Mouse (Mus musculus): Measurements from ENCODE around the gene Nf2.
A peak's percentile ranks its signal among the peaks of the same experiment; 100 is the strongest.
"Not testable (repeated sequence)": the region's sequence is repeated elsewhere in the genome, so short reads cannot be mapped to it uniquely, and the experiment has no call there.

Gene Nf2

GRCm38 (mm10) chr11:4836755-4837154 is 12.6 kb downstream of the Nf2 start:
- DNase-seq, result peak; percentile 45 to 75

- DNase-seq, result no peak
These were observed 13.9 kb downstream of the Nf2 start for GRCm38 (mm10) chr11:4835436-4835835.

DNA sequence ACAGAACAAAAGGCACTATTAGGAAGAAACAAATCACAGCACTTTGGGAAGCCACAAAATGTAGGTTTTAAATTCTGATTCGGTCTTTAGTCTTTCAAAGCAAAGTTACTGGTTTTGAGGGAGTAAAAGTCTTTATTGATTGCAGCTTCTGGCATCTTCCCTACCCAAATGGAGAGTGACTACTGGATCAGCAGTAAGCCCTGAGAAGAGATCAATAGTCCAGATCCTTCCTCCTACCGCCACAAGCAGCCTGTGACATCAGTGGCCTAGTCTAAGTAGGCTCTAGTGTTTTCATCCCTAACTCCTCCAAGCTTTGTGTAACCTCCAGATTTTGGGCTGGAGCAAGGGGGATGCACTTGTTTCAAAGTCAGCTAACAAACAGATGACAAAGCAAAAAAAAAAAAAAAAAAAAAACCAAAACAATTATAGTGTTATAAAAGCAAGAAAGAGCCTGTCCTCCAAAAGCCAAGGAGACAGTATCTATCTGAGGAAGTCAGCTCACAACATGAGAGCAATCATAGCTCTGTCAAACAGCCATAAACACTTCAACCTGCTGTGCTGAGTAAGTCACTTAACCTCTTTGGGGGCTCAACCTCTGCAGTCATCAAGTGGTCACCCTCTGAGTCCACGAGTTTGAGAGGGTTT is 15.9 kb downstream of the Nf2 start:
- DNase-seq, result no peak

GRCm38 (mm10) chr11:4831066-4831465 is 18.3 kb downstream of the Nf2 start:
- no peak for DNase-seq

DNA sequence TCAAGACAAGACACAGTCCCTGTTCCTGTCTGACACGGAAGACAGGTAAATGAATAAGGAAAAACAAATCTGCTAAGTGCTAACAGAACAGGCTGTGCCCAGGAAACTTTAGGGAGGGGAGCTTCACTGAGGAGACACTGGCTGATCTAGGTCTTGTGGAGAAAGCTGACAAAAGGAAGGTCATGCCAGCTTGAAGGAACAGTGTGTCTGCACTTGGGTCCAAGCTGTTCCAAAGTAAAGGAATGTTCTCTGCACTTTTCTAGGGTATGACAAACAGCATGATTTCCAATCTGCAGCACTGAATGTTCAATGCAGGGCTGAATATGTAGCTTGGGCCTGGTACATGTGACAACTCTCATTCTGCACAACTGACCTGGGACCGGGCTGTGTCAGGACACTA is 21.4 kb downstream of the Nf2 start:
- no peak for DNase-seq

- no peak for DNase-seq
These were observed 22.0 kb downstream of the Nf2 start for GRCm38 (mm10) chr11:4827340-4827739.

DNA sequence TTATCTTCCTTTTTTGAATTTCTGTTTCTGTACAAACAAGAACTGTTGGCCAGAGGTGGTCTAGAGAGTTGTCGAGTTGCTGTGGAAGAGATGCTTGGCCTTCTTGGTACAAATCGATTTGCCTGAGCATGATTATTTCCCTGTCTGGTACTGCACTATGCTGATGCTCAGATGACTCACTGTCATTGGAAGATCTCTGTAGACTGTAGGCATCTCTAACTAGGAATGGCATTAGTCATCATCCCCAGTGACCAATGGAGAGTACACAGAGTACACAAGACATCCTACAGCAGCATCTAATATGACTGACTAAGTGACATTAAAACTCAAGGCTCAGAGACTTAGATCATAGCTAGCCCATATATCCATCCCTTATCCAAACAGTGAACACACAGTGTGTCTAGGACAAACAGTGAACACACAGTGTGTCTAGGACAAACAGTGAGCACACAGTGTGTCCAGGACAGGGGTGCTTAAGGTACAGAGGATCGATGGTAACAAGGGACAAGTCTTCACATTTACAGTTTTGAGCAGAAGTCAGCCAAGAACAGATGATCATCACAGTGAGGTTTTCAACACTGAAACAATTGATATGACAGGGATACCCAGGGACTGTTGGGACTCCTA is 23.1 kb downstream of the Nf2 start:
- no peak for DNase-seq

- no peak for DNase-seq
These were observed 25.6 kb downstream of the Nf2 start for GRCm38 (mm10) chr11:4823655-4824312.

- not testable (repeated sequence) for DNase-seq
These were observed 26.9 kb downstream of the Nf2 start for GRCm38 (mm10) chr11:4822446-4822842.

DNA sequence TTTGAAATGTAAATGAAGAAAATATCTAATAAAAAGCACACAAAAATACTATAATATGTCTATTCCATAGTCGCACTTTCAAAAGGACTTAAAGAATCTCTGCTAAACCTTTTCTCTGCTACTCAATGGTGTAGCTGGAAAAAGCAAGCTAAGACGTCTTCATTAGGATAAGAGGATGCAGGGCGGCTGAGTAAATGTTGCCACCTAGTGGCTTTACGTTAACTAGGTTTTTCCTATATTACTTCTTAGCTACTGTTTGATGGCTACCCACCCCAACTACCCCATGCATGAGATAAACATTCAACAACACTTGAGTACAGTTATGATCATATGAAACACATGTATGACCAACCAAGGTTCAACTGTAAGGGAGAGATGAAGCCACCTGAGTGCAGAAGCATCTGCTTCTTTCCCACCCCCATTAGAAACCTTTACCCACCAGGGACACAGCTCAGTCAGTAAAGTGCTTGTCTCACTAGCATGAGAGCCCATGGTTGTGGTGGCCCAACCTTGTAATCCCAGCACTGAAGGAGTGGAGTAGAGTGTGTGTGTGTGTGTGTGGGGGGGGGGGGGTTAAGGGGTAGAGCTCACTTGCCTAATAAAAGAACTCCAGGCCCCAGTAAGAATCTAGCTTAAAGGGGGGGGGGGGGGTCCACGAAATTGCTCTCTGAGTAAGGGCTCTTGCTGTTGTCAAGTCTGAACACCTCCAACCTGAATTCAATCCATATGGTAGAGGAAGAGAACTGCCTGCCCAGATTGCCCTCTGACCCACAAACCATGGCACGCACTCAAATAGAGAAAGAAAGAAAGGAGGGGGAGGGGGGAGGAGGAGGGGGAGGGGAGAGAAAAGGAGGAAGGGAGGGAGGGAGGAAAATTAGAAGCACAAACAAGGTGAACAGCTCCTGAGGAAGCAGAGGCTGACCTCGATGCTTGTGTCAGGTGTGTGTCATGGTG is 27.6 kb downstream of the Nf2 start:
- peak in 1 of 2 experiments; percentile 12 for DNase-seq

GRCm38 (mm10) chr11:4814507-4815450 is 34.6 kb downstream of the Nf2 start:
- DNase-seq, result no peak

DNA sequence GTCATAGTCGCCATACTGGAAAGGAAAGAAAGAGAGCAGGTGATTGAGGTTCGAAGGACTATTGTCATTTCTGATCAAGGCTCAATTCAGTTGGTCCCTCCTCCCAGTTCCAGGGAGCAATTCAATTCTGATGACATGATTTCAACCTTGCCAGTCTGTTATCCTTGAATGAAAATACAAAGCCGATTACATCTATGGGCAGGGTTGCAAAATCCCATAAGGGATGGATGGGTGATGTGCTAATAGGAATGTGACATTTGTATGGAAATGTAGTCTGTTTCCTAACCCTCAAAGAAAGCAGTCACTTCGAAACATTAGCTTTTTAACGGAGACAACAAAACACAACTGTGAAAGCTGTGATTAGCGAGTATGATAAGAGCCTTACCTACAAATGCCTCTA is 41.0 kb downstream of the Nf2 start:
- DNase-seq, result no peak

- DNase-seq, result no peak
These were observed 43.2 kb downstream of the Nf2 start for GRCm38 (mm10) chr11:4806031-4806715.

DNA sequence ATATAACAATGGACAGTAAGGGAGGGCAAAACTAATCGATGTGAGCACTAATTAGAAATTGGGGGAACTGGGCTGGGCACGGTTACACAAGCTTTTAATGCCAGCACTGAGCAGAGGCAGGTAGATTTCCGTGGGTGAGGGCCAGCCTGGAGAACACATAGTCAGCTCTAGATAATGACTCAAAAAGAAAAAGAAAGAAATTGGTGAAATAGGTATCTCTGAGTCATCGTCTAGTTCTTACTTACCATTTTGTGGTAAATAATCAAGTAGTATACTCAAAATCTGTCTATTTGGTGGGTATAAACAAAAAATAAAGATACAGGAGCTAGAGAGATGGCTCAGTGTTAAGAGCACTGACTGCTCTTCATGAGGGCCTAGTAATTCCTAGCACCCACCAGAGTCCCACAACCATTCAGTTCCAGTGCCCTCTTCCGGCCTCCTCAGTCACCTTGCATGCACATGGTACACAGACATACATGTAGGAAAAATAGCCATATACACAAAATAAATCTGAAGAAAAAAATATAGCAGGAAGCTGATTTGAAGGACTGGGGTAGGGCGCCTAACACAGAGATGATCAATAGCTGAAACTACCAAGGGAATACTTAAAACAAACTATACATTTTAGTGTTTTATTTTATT is 44.3 kb downstream of the Nf2 start:
- no peak for DNase-seq

DNA sequence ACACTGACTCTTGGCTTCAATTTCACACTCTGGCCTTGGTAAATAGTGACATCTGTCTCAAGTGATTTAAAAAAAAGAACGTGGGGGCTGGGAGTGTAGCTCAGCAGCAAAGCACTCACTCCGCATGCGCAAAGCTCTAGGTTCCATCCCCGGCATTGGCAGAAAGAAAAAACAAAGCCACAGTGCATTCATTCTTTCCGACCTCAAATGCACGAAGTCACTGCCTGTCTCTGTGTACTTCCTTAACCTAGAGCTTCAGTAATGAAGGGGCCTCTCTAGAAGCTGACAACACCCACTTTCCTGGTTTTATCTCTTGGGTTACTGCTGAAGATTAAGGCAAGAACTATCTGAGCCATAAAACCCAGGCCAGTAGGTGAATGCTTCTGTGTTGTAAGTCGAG is 45.4 kb downstream of the Nf2 start:
- no peak for DNase-seq

DNA sequence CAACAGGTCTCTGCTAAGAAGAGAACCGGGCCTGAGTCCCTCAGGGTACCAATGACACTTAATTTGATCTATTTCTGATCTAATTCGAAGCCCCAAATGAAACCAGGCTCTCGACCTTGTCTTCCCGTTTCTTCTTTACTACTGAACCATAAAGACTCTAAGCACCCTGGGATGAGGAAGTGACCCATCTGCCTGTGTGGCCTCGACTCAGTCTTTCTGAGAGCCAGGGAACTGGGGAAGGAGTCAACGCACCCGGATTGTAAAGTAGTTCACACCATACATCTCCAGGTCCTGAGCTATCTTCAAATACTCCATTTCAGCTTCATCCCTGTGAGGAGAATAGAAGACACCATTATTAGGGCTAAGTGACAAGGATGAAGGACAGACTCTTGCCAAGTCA is 45.9 kb downstream of the Nf2 start:
- DNase-seq, result no peak

DNA sequence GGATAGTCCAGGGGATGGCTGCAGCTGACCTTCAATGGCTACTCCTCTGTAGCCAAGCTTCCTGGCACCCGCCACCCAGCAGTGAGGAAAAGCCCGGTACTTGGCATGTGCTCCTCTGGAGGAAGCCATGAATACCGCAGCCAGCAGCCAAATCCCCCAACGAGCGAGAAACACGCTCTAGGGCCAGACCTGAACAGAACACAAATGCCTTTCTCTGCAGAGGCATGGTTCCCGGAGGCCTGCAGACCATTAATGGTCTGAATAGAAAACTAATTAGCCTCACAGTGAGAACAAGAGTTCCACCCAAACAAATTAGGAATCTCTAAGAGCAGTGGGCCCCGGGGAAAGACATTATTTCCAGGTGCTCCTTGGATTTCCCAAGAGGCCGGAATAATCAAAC is 46.3 kb downstream of the Nf2 start:
- DNase-seq, result peak; percentile 23 to 34

DNA sequence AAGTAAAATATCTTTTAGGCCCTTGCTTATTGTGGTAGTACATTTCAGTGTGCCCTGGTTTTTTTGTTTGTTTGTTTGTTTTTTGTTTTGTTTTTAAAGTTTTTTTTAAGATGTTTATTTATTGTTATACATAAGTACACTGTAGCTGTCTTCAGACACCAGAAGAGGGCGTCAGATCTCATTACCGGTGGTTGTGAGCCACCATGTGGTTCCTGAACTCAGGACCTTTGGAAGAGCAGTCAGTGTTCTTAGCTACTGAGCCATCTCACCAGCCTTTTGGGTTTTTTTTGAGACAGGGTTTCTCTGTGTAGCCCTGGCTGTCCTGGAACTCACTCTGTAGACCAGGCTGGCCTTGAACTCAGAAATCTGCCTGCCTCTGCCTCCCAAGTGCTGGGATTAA is 46.9 kb downstream of the Nf2 start:
- DNase-seq, result not testable (repeated sequence)

DNA sequence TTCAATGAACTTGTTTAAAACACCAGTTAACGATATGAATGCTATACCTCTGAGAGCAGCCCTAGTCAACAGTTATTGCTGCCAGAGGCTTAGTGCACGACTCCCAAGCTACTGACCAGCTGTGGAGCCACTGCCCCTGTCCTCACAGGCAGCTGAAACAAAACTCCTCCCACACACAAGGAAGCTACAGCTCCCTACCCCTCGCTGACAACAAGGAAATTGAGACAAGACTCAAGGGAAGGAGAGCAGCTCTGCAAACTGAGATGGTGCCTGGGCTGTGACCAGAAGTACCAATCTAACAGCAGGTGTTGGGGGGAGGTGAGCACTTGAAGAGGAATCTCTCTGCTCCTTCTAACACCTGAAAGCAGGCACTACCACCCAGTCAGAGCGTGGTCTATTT is 48.7 kb downstream of the Nf2 start:
- no peak for DNase-seq

- no peak for DNase-seq
These were observed 56.3 kb downstream of the Nf2 start for GRCm38 (mm10) chr11:4793006-4793405.

- no peak for DNase-seq
These were observed 57.8 kb downstream of the Nf2 start for GRCm38 (mm10) chr11:4791549-4791948.
